Mouse (Mus musculus) megakaryocyte, embryonic 14.5 days (primary cell): ENCODE data around the gene Mgat2. TPM values are rescaled to one million over a fixed set of nuclear protein-coding genes. Genes with fewer than 3 reads are reported as not detected.

Source experiments
- H3K27me3 ChIP-seq: replicated peaks from 2 replicates; pipeline ENCODE3; 2012; ENCODE audit warnings: inconsistent platforms
- H3K36me3 ChIP-seq: replicated peaks from 2 replicates; pipeline ENCODE3; 2012; ENCODE audit warnings: low read length, inconsistent platforms, mixed read lengths
- H3K4me1 ChIP-seq: 2 replicates; pipeline ENCODE4 v1.6.1; 2012; ENCODE audit warnings: inconsistent platforms
- H3K4me3 ChIP-seq: replicated peaks from 2 replicates; pipeline ENCODE3; 2012; ENCODE audit warnings: moderate library complexity, mild to moderate bottlenecking, inconsistent platforms
- H3K9me3 ChIP-seq: 2 replicates; pipeline ENCODE4 v1.6.1; 2012; ENCODE audit warnings: inconsistent platforms
- FLI1 ChIP-seq: IDR thresholded peaks from 2 replicates; pipeline ENCODE4 v1.6.1; 2012; ENCODE audit warnings: low read length, inconsistent platforms, mixed read lengths
- GATA1 ChIP-seq: IDR thresholded peaks from 3 replicates; pipeline ENCODE4 v1.6.1; 2012; ENCODE audit warnings: mixed read lengths, low read length, inconsistent platforms, borderline replicate concordance
- polyA plus RNA-seq: library from polyadenylated mRNA; stranded (reverse); fragments of >175 nt; gene quantifications from 2 replicates; pipeline ENCODE4 v1.2.3, GENCODE M21; 2012; ENCODE audit warnings: low replicate concordance; ENCODE audit not compliant: insufficient read depth

Mgat2 gene
- polyA plus RNA-seq, 1 experiment = 30.4 TPM

DNA sequence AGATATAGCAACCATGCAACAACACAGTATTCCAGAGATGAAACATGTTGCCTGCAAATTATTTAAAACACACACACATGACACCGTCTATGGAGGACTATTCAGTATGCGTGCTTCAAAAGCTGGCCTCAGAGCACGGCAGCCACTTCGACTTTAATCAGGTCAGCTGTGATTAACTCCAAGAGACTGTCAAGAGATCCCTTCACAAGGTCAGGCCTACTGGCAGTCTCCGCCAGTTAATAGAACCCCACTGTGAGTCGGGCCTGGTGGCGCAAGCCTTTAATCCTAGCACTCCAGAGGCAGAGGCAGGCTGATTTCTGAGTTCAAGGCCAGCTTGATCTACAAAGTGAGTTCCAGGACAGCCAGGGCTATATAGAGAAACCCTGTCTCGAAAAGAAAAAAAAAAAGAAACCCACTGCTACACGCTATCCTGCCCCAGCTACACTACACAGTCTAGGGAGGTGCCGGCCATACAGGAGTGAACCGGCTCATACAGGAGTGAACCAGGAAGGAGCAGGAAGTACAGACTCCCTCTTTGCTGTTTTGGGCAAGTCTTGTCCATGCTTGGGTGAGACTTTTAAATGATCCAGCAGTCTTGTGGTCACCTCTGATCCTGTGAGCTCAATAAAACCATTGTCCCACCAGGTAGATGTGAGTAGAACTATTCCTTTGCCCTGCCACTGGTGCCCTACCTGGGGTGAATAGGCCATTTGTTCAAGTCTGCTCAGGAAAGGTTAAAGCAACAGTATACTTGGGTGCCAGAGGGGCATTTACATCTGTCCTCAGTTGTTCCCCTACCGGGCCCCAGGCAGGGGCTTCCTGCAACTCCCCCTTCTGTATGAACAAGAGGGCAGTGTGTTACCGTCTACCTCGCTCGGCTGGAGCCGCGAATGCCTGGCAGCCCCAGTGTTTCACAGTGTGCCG is 26.4 kb downstream of the Mgat2 start:
- Histone ChIP-seq H3K36me3 (peaks cover 75% of the 10 kb centered on the region), H3K9me3 (no peaks in the 10 kb centered on the region), H3K4me1 (no peaks in the 10 kb centered on the region), H3K4me3 (no peak overlapping the region), H3K27me3 (no peaks in the 10 kb centered on the region)
- TF ChIP-seq FLI1 (no peak), GATA1 (no peak)

DNA sequence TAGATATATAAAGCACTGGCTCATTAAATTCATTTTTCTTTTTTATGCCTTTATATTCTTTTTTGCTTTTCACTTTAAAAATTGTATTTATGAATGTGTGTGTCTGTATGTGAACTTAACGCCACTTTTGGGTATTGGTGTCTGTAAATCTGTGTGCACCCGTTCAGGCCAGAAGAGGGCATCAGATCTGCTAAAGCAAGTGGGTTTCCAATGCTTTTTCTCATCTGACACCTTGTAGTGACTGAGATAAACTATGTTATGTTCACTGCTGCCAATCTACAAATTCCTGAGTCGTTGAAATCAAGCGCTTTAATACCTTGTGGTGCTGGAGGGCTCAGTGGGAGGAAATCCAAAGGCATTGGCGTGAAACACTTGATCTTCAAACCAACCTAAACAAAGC is 27.1 kb downstream of the Mgat2 start:
- no peaks in the 10 kb centered on the region for H3K27me3 ChIP-seq
- no peaks in the 10 kb centered on the region for H3K4me1 ChIP-seq
- H3K36me3 ChIP-seq = peaks cover 80% of the 10 kb centered on the region
- no peaks in the 10 kb centered on the region for H3K9me3 ChIP-seq
- no peak overlapping the region for H3K4me3 ChIP-seq
- TF ChIP-seq GATA1 (no peak), FLI1 (no peak)

DNA sequence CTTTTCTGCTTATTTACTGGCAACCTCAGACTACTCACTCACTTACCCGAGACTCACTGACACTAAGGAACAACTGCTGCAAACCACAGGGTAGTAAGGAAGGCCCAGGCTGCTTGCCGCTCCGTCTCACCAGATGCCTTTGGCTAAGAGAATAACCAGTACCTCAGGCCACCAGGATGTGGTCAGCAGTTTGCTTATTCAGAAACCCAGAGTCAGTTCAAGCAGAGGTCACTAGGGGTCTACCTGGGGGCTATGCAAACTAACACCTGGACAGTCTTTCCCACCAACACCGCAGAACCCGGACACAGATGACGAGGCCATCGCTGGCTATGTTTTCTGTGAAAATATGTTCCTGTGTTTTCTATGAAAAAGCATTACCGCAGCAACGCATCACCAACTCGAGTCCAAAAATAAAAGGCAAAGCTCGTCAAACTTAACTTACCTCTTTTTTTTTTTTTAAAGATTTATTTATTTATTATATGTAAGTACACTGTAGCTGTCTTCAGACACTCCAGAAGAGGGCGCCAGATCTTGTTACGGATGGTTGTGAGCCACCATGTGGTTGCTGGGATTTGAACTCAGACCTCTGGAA is 29.3 kb downstream of the Mgat2 start:
- Histone ChIP-seq H3K4me3 (no peak overlapping the region), H3K27me3 (no peaks in the 10 kb centered on the region), H3K36me3 (peaks cover 80% of the 10 kb centered on the region), H3K4me1 (no peaks in the 10 kb centered on the region), H3K9me3 (no peaks in the 10 kb centered on the region)
- no peak for TF ChIP-seq FLI1
- TF ChIP-seq GATA1 = no peak

GRCm38 (mm10) chr12:69214393-69214792 is 30.4 kb downstream of the Mgat2 start:
- Histone ChIP-seq H3K36me3 (peaks cover 82% of the 10 kb centered on the region), H3K9me3 (no peaks in the 10 kb centered on the region), H3K4me1 (no peaks in the 10 kb centered on the region), H3K4me3 (no peak overlapping the region), H3K27me3 (no peaks in the 10 kb centered on the region)
- TF ChIP-seq GATA1 (no peak), FLI1 (no peak)

- Histone ChIP-seq H3K4me1 (no peaks in the 10 kb centered on the region), H3K36me3 (peaks cover 80% of the 10 kb centered on the region), H3K9me3 (no peaks in the 10 kb centered on the region), H3K27me3 (no peaks in the 10 kb centered on the region), H3K4me3 (no peak overlapping the region)
- TF ChIP-seq GATA1 (no peak), FLI1 (no peak)
Measured at GRCm38 (mm10) chr12:69215000-69215785, 31.2 kb downstream of the Mgat2 start.

- TF ChIP-seq GATA1 = no peak
- TF ChIP-seq FLI1 = no peak
- Histone ChIP-seq H3K4me3 (no peak overlapping the region), H3K36me3 (peaks cover 85% of the 10 kb centered on the region), H3K27me3 (no peaks in the 10 kb centered on the region), H3K9me3 (no peaks in the 10 kb centered on the region), H3K4me1 (no peaks in the 10 kb centered on the region)
Measured at GRCm38 (mm10) chr12:69216587-69216986, 32.6 kb downstream of the Mgat2 start.

- no peak for TF ChIP-seq GATA1
Measured at GRCm38 (mm10) chr12:69220613-69221277, 36.8 kb downstream of the Mgat2 start.

GRCm38 (mm10) chr12:69227776-69228466 is 44.0 kb downstream of the Mgat2 start, which contains the start of gene Pole2:
Gene Pole2, minus strand, starts transcription at chr12:69228195.
- peaks cover 22% of the 10 kb centered on the region for H3K4me1 ChIP-seq
- H3K27me3 ChIP-seq = no peaks in the 10 kb centered on the region
- H3K4me3 ChIP-seq = peak within 1 kb of the TSS; percentile 97
- H3K9me3 ChIP-seq = no peaks in the 10 kb centered on the region
- TF ChIP-seq FLI1 (no peak), GATA1 (no peak)
- peaks cover 26% of the 10 kb centered on the region for H3K36me3 ChIP-seq

More at GRCm38 (mm10) chr12:69220613-69221277, 36.8 kb downstream of the Mgat2 start:
- peaks cover 78% of the 10 kb centered on the region for H3K36me3 ChIP-seq
- no peaks in the 10 kb centered on the region for H3K9me3 ChIP-seq
- no peak overlapping the region for H3K4me3 ChIP-seq
- peaks cover 4% of the 10 kb centered on the region; the same call in 1 of the 2 replicates for H3K4me1 ChIP-seq
- no peaks in the 10 kb centered on the region for H3K27me3 ChIP-seq

DNA sequence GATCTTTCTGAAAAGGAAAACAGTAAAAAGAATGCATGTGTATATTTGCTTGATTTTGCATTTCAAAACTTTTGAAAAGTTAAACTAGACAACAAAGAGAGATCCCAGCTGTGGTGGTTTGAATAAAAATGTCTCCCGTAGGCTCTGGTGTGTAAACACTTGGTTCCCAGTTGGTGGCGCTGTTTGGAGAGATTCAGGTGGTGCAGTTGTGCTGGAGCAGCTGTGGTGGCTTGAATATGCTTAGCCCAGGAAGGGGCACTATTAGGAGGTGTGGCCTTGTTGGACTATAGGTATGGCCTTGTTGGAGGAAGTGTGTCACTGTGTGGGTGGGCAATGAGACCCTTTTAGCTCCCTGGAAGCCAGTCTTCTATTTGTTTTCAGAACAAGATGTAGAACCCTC is 45.3 kb downstream of the Mgat2 start:
- H3K4me1 ChIP-seq = peaks cover 22% of the 10 kb centered on the region
- H3K9me3 ChIP-seq = no peaks in the 10 kb centered on the region
- H3K4me3 ChIP-seq = no peak overlapping the region
- peaks cover 17% of the 10 kb centered on the region for H3K36me3 ChIP-seq
- no peak for TF ChIP-seq GATA1
- TF ChIP-seq FLI1 = no peak
- no peaks in the 10 kb centered on the region for H3K27me3 ChIP-seq
